Mouse (Mus musculus) midbrain, embryonic 14.5 days (tissue): ENCODE data around the gene D430042O09Rik. TPM values are rescaled to one million over a fixed set of nuclear protein-coding genes. Genes with fewer than 3 reads are reported as not detected.

Source experiments
- ATAC-seq: fragments of 200-750 bp; cut with Nextera tagmentation; 2 replicates; pipeline ENCODE4 v1.8.0; 2017; ENCODE audit warnings: moderate number of reproducible peaks, moderate library complexity; ENCODE audit not compliant: low FRiP score, low TSS enrichment
- DNase-seq: peaks from one replicate; pipeline ENCODE4 v3.0.0-alpha.2; 2015
- H3K27ac ChIP-seq: fragments of 300-500 bp; sonication (generic); replicated peaks from 2 replicates; pipeline ENCODE4 v1.5.1; 2014; ENCODE audit warnings: mild to moderate bottlenecking, low read depth, low read length, moderate library complexity
- H3K27me3 ChIP-seq: fragments of 300-500 bp; sonication (generic); 2 replicates; pipeline ENCODE4 v1.6.1; 2014; ENCODE audit warnings: low read length, control low read depth, mixed read lengths; ENCODE audit not compliant: control insufficient read depth, insufficient read depth
- H3K36me3 ChIP-seq: fragments of 300-500 bp; sonication (generic); 2 replicates; pipeline ENCODE4 v1.6.1; 2014; ENCODE audit warnings: low read length, control low read depth; ENCODE audit not compliant: control insufficient read depth, insufficient read depth
- H3K4me1 ChIP-seq: fragments of 300-500 bp; sonication (generic); 2 replicates; pipeline ENCODE4 v1.6.1; 2014; ENCODE audit warnings: mild to moderate bottlenecking, antibody characterized with exemption, low read length, control low read depth; ENCODE audit not compliant: control insufficient read depth, insufficient read depth
- H3K4me2 ChIP-seq: fragments of 300-500 bp; sonication (generic); 2 replicates; pipeline ENCODE4 v1.6.1; 2014; ENCODE audit warnings: mild to moderate bottlenecking, low read length, moderate library complexity
- H3K4me3 ChIP-seq: fragments of 300-500 bp; sonication (generic); replicated peaks from 2 replicates; pipeline ENCODE4 v1.5.1; 2014; ENCODE audit warnings: low read depth, low read length
- H3K9ac ChIP-seq: fragments of 300-500 bp; sonication (generic); replicated peaks from 2 replicates; pipeline ENCODE4 v1.6.1; 2014; ENCODE audit warnings: mild to moderate bottlenecking, low read length, moderate library complexity
- H3K9me3 ChIP-seq: fragments of 300-500 bp; sonication (generic); 2 replicates; pipeline ENCODE4 v1.6.1; 2016; ENCODE audit warnings: low read length, control low read depth, mixed read lengths; ENCODE audit not compliant: control insufficient read depth
- WGBS: fragments of 180-500 bp; shearing (Covaris S2); extraction: QIAGEN DNeasy Blood & Tissue Kit; methylation state at CpG from one replicate; pipeline ENCODE4 v1.1.7; 2014; 5-methylcytosine and 5-hydroxymethylcytosine counted together
- polyA plus RNA-seq: library from polyadenylated mRNA; unstranded; fragments of >200 nt; fragmentation: Nextera tagmentation; extraction: Ambion mirVana; gene quantifications from 2 replicates; pipeline ENCODE4 v1.2.1, GENCODE M21; 2014

Gene D430042O09Rik
- polyA plus RNA-seq: 8.6 and 8.7 TPM in 2 replicates

DNA sequence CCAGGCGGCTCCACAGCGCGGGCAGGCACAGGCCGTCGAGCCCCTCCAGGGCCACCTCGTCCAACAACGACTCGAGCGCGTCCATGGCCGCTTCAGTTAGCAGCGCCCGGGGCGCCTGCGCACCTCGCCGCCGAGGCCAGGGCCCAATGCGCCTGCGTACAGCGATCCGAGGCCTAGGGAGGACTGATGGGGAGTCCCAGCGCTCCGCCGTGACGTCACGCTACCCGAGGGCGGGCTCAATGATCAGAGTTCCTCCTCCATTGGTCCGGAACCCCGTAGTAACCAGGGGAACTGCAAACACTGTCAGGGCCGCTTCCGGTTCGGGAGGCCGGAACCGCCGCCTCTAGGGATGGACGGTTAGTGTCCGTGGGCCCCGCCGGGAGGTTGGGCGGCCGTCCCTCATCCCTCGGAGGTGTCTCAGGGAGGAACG is at the start of gene D430042O09Rik, which contains the start of gene Gtf3c1:
D430042O09Rik (plus strand) TSS at position 296 of the 430 bp plus-strand sequence.
Gtf3c1 (minus strand) TSS at position 188 of the 430 bp plus-strand sequence.
- Histone ChIP-seq H3K4me2 (peak within 1 kb of the TSS; percentile 79), H3K9me3 (no peaks in the 10 kb centered on the region), H3K36me3 (peaks cover 19% of the 10 kb centered on the region), H3K27ac (peak within 1 kb of the TSS; percentile 91), H3K4me3 (peak within 1 kb of the TSS; percentile 80), H3K27me3 (no peaks in the 10 kb centered on the region), H3K9ac (peak within 1 kb of the TSS; percentile 86), H3K4me1 (peaks cover 31% of the 10 kb centered on the region)
- DNase-seq (peak; percentile 100), ATAC-seq (peak; percentile 99)
- 0% methylated on average over 45 of the region's 45 CpGs for WGBS

DNA sequence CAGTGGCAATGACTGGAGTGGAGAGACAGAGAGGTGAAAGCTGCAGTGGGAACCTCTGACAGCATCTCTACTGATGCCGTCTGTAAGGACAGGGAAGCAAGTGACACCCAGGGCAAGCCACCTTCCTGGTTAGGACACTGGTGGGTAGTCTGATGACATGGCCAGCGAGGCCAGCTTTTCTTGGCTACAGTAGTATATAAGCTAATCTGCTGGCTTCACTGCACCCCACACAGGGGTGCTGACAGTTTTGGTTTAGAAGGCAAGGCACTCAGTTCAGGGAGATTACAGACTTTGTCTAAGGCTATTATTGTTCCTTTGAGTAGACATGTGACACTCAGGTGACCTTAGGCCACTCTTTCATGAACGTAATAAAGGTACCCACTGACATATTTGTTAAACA is 44.0 kb upstream of the D430042O09Rik start:
- Histone ChIP-seq H3K9ac (no peak overlapping the region), H3K27me3 (no peaks in the 10 kb centered on the region), H3K9me3 (no peaks in the 10 kb centered on the region), H3K4me2 (no peak overlapping the region), H3K4me1 (no peaks in the 10 kb centered on the region), H3K36me3 (peaks cover 98% of the 10 kb centered on the region), H3K4me3 (no peak overlapping the region), H3K27ac (no peak overlapping the region)
- no peak for DNase-seq
- ATAC-seq: no peak
- 85% methylated on average over 3 of the region's 3 CpGs for WGBS

DNA sequence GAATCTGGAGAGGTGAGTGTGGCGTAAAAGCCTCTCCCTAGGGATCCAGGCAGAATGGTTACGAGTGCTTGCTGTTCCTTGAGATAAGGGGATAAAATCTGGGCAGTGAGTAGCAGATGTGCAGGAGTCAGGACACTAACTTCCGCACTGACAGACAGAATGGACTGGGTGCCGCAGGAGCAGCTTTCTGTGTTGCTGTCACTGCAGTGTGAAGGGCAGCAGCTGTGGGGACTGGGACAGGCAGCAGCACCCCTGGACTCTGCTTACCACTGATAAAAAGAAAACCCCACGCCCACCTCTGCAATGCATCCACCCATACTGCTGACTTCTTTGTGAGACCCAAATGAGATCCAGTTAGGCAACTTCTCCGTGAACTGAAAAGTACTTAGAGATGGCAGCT is 36.8 kb upstream of the D430042O09Rik start:
- H3K9me3 ChIP-seq: no peaks in the 10 kb centered on the region
- H3K4me2 ChIP-seq: no peak overlapping the region
- H3K4me3 ChIP-seq: no peak overlapping the region
- ATAC-seq: no peak
- H3K36me3 ChIP-seq: peaks cover 100% of the 10 kb centered on the region
- H3K27me3 ChIP-seq: no peaks in the 10 kb centered on the region
- no peak for DNase-seq
- no peak overlapping the region for H3K27ac ChIP-seq
- H3K4me1 ChIP-seq: no peaks in the 10 kb centered on the region
- WGBS: 90% methylated on average over 6 of the region's 6 CpGs
- no peak overlapping the region for H3K9ac ChIP-seq

DNA sequence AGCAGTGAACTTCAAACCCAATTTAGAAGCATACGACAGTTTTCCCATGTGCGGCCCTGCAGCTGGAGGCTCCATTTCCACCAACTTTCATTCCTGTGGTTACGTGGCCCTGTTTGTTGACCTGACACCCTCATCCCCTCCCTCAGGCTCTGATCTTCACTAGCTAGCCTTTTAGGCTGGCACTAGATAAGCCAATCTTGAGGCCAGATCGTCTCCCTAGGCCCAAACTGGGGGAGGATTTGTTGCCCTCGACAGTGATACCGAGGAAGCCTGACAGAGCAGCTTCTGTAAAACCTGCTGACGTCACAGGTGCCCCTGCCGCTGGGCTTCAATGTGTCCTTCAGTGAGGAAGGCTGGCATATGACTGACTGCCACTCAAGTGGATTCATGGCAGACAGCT is 36.3 kb upstream of the D430042O09Rik start:
- ATAC-seq (no peak), DNase-seq (no peak)
- H3K36me3 ChIP-seq: peaks cover 100% of the 10 kb centered on the region
- no peak overlapping the region for H3K27ac ChIP-seq
- H3K4me3 ChIP-seq: no peak overlapping the region
- 97% methylated on average over 8 of the region's 8 CpGs for WGBS
- H3K4me1 ChIP-seq: no peaks in the 10 kb centered on the region
- H3K27me3 ChIP-seq: no peaks in the 10 kb centered on the region
- no peaks in the 10 kb centered on the region for H3K9me3 ChIP-seq
- H3K4me2 ChIP-seq: no peak overlapping the region
- H3K9ac ChIP-seq: no peak overlapping the region

DNA sequence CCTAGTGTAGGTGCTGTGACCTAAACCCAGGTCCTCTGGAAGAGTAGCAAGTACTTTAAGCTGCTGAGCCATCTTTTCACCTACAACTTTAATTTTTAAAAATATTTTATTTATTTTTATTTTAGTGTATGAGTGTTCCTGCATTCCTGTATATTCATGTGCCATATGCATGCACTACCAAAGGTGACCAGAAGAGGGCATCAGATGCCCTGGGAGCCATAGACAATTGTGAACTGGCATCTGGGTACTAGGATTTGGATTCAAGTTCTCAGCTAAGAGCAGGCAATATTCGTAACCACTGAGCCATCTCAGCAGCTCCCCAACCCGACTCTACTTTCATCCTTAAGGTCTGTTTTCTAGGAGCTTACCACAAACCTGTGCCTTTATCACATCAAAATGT is 32.8 kb upstream of the D430042O09Rik start:
- no peak overlapping the region for H3K4me2 ChIP-seq
- no peak overlapping the region for H3K4me3 ChIP-seq
- H3K36me3 ChIP-seq: peaks cover 100% of the 10 kb centered on the region
- 86% methylated on average over 2 of the region's 2 CpGs for WGBS
- DNase-seq: peak; percentile 79
- no peaks in the 10 kb centered on the region for H3K9me3 ChIP-seq
- ATAC-seq: no peak
- H3K4me1 ChIP-seq: no peaks in the 10 kb centered on the region
- H3K9ac ChIP-seq: no peak overlapping the region
- no peak overlapping the region for H3K27ac ChIP-seq
- no peaks in the 10 kb centered on the region for H3K27me3 ChIP-seq

DNA sequence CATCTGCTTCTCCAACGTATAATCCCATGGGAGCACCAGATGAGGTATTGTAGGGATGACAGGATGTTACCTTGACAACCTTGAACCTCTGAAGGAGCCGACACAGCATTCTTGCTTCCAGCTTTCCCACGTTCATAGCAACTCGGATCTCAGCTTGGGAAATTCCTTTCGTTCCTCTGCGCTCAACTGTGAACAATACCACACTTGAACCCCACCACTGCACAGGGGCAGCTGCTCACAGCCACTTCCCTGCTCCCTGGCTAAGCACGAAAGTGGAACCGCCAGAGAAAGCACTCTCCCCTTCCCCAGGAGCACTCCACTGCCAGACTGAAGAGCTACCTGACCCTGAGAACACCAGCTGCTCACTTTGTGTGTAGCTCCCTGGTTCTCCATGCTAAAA is 28.9 kb upstream of the D430042O09Rik start:
- H3K9ac ChIP-seq: no peak overlapping the region
- no peak for ATAC-seq
- H3K27me3 ChIP-seq: no peaks in the 10 kb centered on the region
- H3K27ac ChIP-seq: no peak overlapping the region
- 50% methylated on average over 8 of the region's 8 CpGs for WGBS
- H3K9me3 ChIP-seq: no peaks in the 10 kb centered on the region
- DNase-seq: peak; percentile 23
- H3K36me3 ChIP-seq: peaks cover 88% of the 10 kb centered on the region
- H3K4me1 ChIP-seq: no peaks in the 10 kb centered on the region
- no peak overlapping the region for H3K4me3 ChIP-seq
- H3K4me2 ChIP-seq: no peak overlapping the region

DNA sequence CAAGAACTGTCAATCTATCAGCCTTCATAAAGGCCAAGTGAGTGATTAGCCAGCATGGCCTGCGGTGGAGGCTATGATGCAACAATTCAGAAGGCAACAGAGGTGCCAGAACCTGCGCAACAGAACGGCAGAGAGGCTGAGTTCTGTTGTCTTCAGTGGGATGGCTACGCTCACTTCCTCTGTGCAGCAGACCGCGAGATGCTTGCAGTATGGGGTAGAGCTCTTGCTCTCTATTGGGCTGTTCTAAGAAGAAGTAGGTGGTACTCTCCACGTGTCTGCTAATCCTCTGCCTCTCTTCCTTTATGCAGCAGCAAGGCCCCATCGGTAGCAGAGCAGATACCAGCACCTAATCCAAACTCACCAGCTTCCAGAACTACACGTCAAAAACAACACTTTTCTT is 27.8 kb upstream of the D430042O09Rik start:
- Histone ChIP-seq H3K27ac (no peak overlapping the region), H3K27me3 (no peaks in the 10 kb centered on the region), H3K9ac (no peak overlapping the region), H3K4me1 (no peaks in the 10 kb centered on the region), H3K9me3 (no peaks in the 10 kb centered on the region), H3K4me3 (no peak overlapping the region), H3K36me3 (peaks cover 82% of the 10 kb centered on the region), H3K4me2 (no peak overlapping the region)
- 48% methylated on average over 9 of the region's 9 CpGs for WGBS
- ATAC-seq (no peak), DNase-seq (no peak)

DNA sequence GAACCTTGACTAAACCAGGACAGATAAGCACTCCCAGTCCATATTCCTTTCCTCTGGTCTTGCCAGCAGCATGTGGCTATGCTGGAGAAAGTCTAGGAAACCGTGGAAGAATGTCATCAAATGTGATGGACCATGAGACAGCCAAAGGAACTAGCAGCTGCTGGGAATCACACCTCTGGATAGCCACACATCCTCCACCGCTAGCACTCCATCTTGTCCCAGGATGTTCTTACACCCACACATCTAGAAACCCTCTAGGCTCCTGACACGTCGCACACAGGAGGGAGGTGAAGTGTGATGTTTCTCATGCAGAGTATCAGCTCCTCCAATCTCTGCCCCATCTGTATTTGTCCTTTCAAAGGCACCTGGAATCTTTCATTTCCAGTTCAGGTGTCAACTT is 17.2 kb upstream of the D430042O09Rik start:
- H3K36me3 ChIP-seq: peaks cover 94% of the 10 kb centered on the region
- H3K4me1 ChIP-seq: no peaks in the 10 kb centered on the region
- H3K4me2 ChIP-seq: no peak overlapping the region
- no peak for DNase-seq
- H3K9me3 ChIP-seq: no peaks in the 10 kb centered on the region
- no peaks in the 10 kb centered on the region for H3K27me3 ChIP-seq
- H3K27ac ChIP-seq: no peak overlapping the region
- ATAC-seq: no peak
- WGBS: 94% methylated on average over 4 of the region's 4 CpGs
- H3K9ac ChIP-seq: no peak overlapping the region
- H3K4me3 ChIP-seq: no peak overlapping the region

DNA sequence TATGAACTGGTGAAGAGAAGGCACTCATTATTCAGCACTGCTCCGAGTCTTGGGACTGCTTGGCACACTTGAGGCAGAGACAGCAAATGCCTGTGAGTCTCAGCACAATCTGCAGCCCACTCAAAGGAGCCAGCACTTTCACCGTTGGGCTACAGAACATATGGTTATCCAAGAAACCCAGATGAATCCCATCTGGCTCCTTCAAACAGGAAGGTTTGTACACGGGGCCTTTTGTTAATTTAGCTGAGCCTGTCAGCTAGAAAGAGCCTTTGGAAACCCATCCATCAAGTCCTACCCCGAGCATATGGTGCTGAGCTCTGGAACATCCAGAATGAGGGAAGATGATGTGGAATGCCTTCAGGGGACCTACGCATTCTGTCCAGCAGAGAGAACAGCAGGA is 13.6 kb upstream of the D430042O09Rik start:
- H3K36me3 ChIP-seq: peaks cover 99% of the 10 kb centered on the region
- H3K9me3 ChIP-seq: no peaks in the 10 kb centered on the region
- no peaks in the 10 kb centered on the region for H3K27me3 ChIP-seq
- WGBS: 86% methylated on average over 5 of the region's 5 CpGs
- H3K9ac ChIP-seq: no peak overlapping the region
- no peak overlapping the region for H3K4me3 ChIP-seq
- no peak overlapping the region for H3K4me2 ChIP-seq
- ATAC-seq: no peak
- no peak for DNase-seq
- no peak overlapping the region for H3K27ac ChIP-seq
- no peaks in the 10 kb centered on the region for H3K4me1 ChIP-seq
